Mouse (Mus musculus) liver, adult 2 months (tissue): ENCODE measurements around the gene Ncstn. TPM values are rescaled to one million over a fixed set of nuclear protein-coding genes. Genes with fewer than 3 reads are reported as not detected.

Experiments used
- DNase-seq: peaks from one replicate; pipeline ENCODE4 v3.0.0-alpha.2; 2011; ENCODE audit warnings: low read depth, low spot score; ENCODE audit errors: extremely low read depth
- H3K27ac ChIP-seq: fragments of 200-500 bp; replicated peaks from 2 replicates; pipeline ENCODE4 v1.5.1; 2012; ENCODE audit warnings: low read depth, mild to moderate bottlenecking, control low read depth, inconsistent platforms, low read length; ENCODE audit not compliant: insufficient read depth
- H3K27me3 ChIP-seq: fragments of 200-500 bp; 2 replicates; pipeline ENCODE4 v1.6.1; 2012; ENCODE audit warnings: mild to moderate bottlenecking, moderate library complexity, low read length, inconsistent platforms; ENCODE audit not compliant: control insufficient read depth, insufficient read depth
- H3K36me3 ChIP-seq: fragments of 200-500 bp; 2 replicates; pipeline ENCODE4 v1.6.1; 2012; ENCODE audit warnings: low read length, inconsistent platforms; ENCODE audit not compliant: control insufficient read depth, insufficient read depth
- H3K4me1 ChIP-seq: fragments of 200-500 bp; 2 replicates; pipeline ENCODE4 v1.6.1; 2011; ENCODE audit warnings: low read length; ENCODE audit not compliant: control insufficient read depth, insufficient read depth
- H3K4me3 ChIP-seq: fragments of 200-500 bp; 2 replicates; pipeline ENCODE4 v1.5.1; 2011; ENCODE audit warnings: low read depth, mild to moderate bottlenecking, control low read depth, low read length, moderate library complexity; ENCODE audit not compliant: insufficient read depth
- H3K79me2 ChIP-seq: fragments of 200-500 bp; 2 replicates; pipeline ENCODE4 v1.6.1; 2012; ENCODE audit warnings: inconsistent platforms, mild to moderate bottlenecking, low read length, moderate library complexity; ENCODE audit not compliant: control insufficient read depth, insufficient read depth
- H3K9ac ChIP-seq: fragments of 200-500 bp; 2 replicates; pipeline ENCODE4 v1.6.1; 2012; ENCODE audit warnings: low read depth, mild to moderate bottlenecking, control low read depth, inconsistent platforms, low read length
- CTCF ChIP-seq: fragments of 200-500 bp; IDR thresholded peaks from 2 replicates; pipeline ENCODE4 v1.5.1; 2011; ENCODE audit warnings: low read depth, low read length, control low read depth
- POLR2A ChIP-seq: fragments of 200-500 bp; IDR thresholded peaks from 2 replicates; pipeline ENCODE4 v1.6.1; 2011; ENCODE audit warnings: low read length, control low read depth; ENCODE audit not compliant: insufficient read depth; ENCODE audit errors: extremely low read depth
- WGBS: fragments of 180-500 bp; shearing (Covaris S2); methylation state at CpG from one replicate; pipeline ENCODE4 v1.1.7; 2018; 5-methylcytosine and 5-hydroxymethylcytosine counted together
- polyA plus RNA-seq: library from polyadenylated mRNA; depleted of rRNA; stranded (reverse); fragments of >200 nt; gene quantifications from 2 replicates; pipeline ENCODE4 v1.2.3, GENCODE M21; 2012
- total RNA-seq: library from RNA; depleted of rRNA; stranded (reverse); fragments of >200 nt; gene quantifications from 2 replicates; pipeline ENCODE4 v1.2.3, GENCODE M21; 2014

Gene Ncstn
- total and polyA plus RNA-seq, 2 experiments: 28.9 to 50.1 TPM

DNA sequence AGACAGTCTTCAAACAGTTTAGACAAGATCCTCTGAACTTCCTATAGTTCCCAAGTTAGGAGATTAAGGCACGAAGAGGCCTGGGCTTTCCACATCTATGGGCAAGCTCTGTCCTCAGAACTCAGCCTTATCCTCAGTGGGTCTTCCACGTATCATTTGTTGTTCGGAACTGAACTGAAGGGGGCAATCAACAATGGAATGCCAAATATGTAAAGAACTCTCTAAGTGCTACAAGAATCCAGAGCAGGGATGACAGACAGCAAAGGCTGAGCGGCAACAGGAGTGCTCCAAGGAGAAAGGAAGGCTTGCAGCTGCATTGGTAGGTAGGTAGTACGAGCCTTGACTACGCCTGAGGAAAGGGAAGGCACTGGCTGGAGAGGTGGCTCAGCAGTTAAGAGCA lies 12.4 kb downstream of the Ncstn start:
- H3K27ac ChIP-seq: no peak overlapping the region
- no peak overlapping the region for H3K4me3 ChIP-seq
- no peaks in the 10 kb centered on the region for H3K4me1 ChIP-seq
- 93% methylated on average over 6 of the region's 6 CpGs for WGBS
- peaks cover 56% of the 10 kb centered on the region for H3K36me3 ChIP-seq
- H3K79me2 ChIP-seq: no peaks in the 10 kb centered on the region
- TF ChIP-seq POLR2A: no peak
- no peak for TF ChIP-seq CTCF
- H3K27me3 ChIP-seq: no peaks in the 10 kb centered on the region
- no peak overlapping the region for H3K9ac ChIP-seq
- DNase-seq: no peak

DNA sequence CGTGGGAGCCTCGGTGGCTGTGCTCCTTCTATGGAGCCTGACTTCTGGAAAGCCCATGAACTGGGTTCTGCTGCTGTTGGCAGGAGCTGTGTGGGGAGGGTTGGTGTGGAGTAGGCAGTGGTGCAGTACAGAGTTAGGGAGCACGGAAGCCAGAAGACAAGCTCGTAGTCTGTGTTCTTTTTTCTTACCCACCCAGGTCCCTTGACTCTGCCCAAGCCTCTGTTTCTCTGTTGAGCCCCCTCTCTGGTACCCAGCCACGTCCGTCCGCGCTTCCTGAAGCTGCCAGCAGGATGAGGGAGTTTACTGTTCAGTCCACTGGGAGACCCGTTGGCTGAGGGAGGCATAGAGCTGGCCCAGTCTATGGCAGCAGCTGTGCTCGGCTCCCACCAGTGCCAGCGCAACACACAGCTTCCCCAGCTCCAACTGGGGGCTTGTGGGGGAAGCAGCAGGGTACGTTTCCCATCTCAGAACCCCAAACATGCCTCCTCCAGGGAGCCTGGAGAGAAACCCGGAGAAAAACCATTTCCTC lies 17.9 kb downstream of the Ncstn start:
- no peak overlapping the region for H3K4me3 ChIP-seq
- H3K27ac ChIP-seq: no peak overlapping the region
- DNase-seq: no peak
- no peaks in the 10 kb centered on the region for H3K79me2 ChIP-seq
- no peak overlapping the region for H3K9ac ChIP-seq
- H3K27me3 ChIP-seq: no peaks in the 10 kb centered on the region; the same call in 1 of the 2 replicates
- peaks cover 30% of the 10 kb centered on the region for H3K36me3 ChIP-seq
- H3K4me1 ChIP-seq: no peaks in the 10 kb centered on the region; the same call in 1 of the 2 replicates
- 86% methylated on average over 13 of the region's 13 CpGs for WGBS
- TF ChIP-seq POLR2A (no peak), CTCF (no peak)

DNA sequence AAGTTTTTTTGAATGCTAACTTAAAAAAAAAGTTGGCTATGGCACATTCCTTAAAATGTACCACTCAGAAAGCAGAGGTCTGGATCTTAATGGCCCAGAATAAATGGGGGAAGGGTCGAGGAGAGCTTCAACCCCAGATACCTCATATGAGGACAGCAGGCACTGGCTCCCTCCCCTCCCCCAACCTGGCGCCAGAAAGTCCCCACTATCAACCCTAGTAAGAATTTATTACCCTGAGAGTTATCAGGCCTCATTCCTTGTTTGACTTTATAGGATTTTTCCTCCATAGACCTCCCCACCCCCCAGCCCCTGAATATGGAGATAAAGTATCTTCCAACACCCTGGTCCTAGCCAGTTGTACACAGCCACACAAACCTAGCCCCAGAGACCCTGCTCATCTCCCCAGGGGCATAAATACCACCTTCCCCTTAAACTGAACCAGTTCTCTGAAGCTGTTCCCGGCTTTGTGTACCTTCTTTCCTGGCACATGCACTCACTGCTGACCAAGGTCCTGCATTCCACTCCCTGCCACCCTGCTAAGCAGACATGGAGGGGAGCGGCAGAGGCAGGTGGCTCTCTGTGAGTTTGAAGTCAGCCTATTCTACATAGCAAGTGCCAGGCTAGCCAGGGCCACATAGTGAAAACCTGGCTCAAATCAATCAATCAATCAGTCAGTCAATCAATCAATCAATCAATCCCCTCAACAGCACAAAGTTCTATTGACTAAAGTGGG lies 19.1 kb downstream of the Ncstn start:
- TF ChIP-seq POLR2A (no peak), CTCF (no peak)
- WGBS: 45% methylated on average over 4 of the region's 4 CpGs
- Histone ChIP-seq H3K27me3 (no peaks in the 10 kb centered on the region; the same call in 1 of the 2 replicates), H3K4me1 (no peaks in the 10 kb centered on the region; the same call in 1 of the 2 replicates), H3K36me3 (peaks cover 18% of the 10 kb centered on the region), H3K27ac (no peak overlapping the region), H3K9ac (no peak overlapping the region), H3K4me3 (no peak overlapping the region), H3K79me2 (no peaks in the 10 kb centered on the region)
- no peak for DNase-seq

DNA sequence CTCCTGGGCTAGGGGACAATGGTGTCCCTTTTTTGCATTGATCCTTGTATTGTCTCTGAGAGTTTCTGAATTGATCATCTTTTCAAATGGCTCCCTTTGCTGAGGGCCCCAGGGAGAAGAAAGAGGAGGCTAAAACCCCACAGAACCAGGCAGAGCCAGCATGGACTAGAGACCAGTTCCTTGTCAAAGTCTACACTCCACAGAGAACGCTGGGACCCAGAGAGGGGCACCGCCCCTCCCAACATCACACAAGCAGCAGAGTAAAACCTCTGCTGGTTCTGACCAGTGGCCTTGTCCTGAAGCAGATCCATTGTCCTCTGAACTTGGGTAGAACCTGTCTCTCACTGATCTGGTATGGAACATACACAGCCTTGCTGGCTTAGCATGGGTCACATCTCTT lies 20.5 kb downstream of the Ncstn start:
- Histone ChIP-seq H3K9ac (no peak overlapping the region), H3K36me3 (peaks cover 12% of the 10 kb centered on the region; the same call in 1 of the 2 replicates), H3K27ac (no peak overlapping the region), H3K79me2 (no peaks in the 10 kb centered on the region), H3K27me3 (no peaks in the 10 kb centered on the region; the same call in 1 of the 2 replicates), H3K4me3 (no peak overlapping the region), H3K4me1 (no peaks in the 10 kb centered on the region; the same call in 1 of the 2 replicates)
- no peak for TF ChIP-seq POLR2A
- no peak for TF ChIP-seq CTCF
- no peak for DNase-seq
- 87% methylated on average over 2 of the region's 2 CpGs for WGBS

DNA sequence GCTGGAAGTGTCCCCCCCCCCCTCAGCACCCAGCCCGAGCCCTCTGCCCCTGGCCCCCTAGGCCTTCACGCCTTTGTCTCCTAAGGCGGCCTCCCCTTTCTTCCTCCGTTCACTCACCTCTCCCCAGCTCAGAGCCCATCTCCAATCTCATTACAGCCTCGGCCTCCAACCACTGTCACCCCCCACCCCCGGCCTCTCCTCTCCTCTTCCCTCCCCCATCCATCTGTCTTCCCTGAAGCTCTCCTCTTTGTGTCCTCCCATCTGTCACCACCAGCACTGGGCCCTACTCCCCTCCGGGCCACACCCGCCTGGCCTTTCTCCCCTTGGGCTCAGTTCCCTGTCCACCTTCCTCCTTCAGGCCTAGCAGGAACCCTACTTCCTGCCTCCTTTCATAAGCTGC lies 21.4 kb downstream of the Ncstn start:
- H3K4me3 ChIP-seq: no peak overlapping the region
- TF ChIP-seq CTCF (no peak), POLR2A (no peak)
- no peaks in the 10 kb centered on the region for H3K79me2 ChIP-seq

DNA sequence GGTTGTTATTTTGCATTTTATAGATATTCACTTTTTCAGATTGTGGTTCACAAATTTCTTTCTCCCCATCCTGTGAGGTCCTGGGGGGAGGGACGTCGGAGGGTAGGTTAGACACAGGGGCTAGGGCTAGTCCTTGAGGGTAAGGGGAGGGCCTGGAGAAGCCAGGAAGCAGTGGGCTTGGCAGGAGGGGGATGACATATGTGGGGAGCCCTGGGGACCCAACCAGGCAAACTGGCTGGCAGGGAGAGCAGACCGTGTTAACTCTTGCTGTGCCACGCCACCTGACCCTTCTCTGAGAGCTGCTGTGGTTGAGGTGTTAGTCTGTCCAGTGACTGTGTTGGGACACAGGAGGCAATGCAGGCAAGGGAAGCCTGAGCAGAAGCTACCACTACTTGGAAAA lies 21.9 kb downstream of the Ncstn start:
- H3K79me2 ChIP-seq: no peaks in the 10 kb centered on the region
- no peak for TF ChIP-seq POLR2A
- no peak for TF ChIP-seq CTCF

More for the DNA sequence above, 21.4 kb downstream of the Ncstn start:
- DNase-seq: no peak
- H3K27ac ChIP-seq: no peak overlapping the region
- peaks cover 6% of the 10 kb centered on the region; the same call in 1 of the 2 replicates for H3K36me3 ChIP-seq
- no peaks in the 10 kb centered on the region; the same call in 1 of the 2 replicates for H3K4me1 ChIP-seq
- H3K27me3 ChIP-seq: no peaks in the 10 kb centered on the region; the same call in 1 of the 2 replicates
- no peak overlapping the region for H3K9ac ChIP-seq
- WGBS: 72% methylated on average over 8 of the region's 8 CpGs

More for the DNA sequence above, 21.9 kb downstream of the Ncstn start:
- H3K27me3 ChIP-seq: no peaks in the 10 kb centered on the region; the same call in 1 of the 2 replicates
- H3K4me1 ChIP-seq: no peaks in the 10 kb centered on the region; the same call in 1 of the 2 replicates
- no peak overlapping the region for H3K9ac ChIP-seq
- DNase-seq: no peak
- peaks cover 6% of the 10 kb centered on the region; the same call in 1 of the 2 replicates for H3K36me3 ChIP-seq
- no peak overlapping the region for H3K27ac ChIP-seq
- 76% methylated on average over 4 of the region's 4 CpGs for WGBS
- H3K4me3 ChIP-seq: no peak overlapping the region
